Mouse (Mus musculus): ENCODE measurements around the gene Ofd1. TPM values are rescaled to one million over a fixed set of nuclear protein-coding genes. Genes with fewer than 3 reads are reported as not detected.

Gene Ofd1
- total RNA-seq (2017), result 13.1 and 15.8 TPM in 2 replicates

DNA sequence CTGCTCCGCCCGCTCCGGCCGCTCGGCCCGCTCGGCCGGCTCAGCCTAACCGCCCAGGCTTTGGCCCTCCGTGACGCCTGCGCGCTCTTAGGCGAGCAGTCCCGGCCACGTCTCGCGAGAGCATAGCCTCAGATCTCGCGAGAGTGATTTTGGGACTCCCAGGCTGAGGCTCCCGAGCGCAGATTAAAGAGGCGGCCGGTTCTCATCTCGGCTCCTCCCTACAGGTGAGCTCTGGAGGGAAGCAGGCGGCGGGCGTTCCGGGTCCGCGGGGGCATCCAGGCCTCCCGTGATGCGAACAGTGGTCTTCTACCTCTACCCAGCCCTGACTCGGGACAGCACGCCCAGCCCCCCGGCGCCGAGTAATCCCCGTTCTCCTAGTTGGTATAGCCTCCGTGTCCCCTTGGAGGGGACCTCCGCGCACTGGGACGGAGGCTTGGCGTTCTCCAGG lies at the start of gene Ofd1:
Ofd1 (minus strand) TSS at position 89 of the 448 bp plus-strand sequence.
- ATAC-seq (replicated peaks; ENCODE audit: low read depth, poor library complexity, severe bottlenecking), result peak; percentile 86

DNA sequence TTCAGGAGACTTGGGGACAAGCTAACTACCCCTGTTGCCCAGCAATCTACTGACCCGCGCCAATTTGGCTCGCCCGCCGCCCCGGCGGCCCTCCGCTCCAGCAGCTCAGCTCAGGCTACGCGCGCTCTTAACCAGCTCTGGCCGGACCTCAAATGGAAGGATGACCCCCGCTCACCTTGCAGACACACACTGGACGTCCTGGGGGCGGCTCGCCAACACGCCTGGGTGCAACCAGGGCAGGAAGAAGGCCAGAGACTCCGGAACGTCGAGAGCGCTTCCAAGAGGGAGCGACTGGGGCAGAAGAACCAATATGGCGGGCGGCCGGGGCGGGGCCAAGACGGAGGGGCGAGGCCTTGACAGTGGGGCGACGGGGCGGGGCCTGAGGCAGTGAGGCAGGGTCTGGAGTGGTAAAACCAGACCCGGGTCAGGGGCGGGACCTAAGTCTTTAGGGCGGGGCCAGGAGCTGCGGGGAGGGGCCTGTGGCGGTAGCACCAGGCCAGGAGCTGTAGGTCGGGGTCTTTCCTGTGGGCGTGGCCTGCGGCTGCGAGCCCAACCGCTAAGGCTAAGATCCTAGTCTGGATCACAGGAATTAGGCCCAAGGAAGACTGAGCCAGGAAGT lies 39.0 kb upstream of the Ofd1 start, which contains the start of gene Rab9:
Rab9 (minus strand) TSS at position 503 of the 619 bp plus-strand sequence.
- peak; percentile 98 for ATAC-seq (replicated peaks; ENCODE audit: low read depth, poor library complexity, severe bottlenecking)

DNA sequence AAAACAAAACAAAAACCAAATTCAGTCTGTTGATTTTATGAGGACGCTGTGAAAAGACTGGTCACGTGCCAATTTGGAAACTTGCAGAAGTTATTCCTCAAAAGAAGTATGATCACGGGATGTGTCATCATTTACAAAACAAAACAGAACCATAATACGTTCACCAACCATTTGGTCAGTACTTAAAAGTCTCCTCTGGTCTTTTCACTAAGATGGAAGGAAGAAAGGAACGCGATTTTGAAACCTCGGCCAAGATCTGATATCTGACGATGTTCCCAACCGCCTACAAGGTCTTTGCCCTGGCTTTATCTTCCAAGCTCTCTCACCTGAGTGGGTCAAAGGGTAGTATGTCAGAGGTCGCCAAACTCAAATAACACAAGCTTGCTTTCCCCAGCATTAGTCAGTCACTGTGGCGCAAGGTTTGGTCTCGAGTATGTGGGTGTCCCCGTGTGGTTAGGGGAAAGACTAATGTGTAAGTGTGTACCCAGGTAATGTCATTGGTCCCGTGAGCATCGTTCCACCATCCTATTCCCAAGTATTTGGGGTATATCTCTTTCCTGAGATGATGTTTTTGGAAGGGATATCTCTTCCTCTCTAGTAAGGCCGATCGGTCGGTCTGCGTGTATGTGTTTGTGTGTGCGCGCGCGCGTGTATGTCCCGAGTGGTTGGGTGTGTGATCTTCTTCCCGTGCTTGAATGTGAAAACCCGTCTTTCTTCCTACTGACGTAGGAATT lies 38.3 kb upstream of the Ofd1 start:
- peak; percentile 19 for ATAC-seq (replicated peaks; ENCODE audit: low read depth, poor library complexity, severe bottlenecking)

DNA sequence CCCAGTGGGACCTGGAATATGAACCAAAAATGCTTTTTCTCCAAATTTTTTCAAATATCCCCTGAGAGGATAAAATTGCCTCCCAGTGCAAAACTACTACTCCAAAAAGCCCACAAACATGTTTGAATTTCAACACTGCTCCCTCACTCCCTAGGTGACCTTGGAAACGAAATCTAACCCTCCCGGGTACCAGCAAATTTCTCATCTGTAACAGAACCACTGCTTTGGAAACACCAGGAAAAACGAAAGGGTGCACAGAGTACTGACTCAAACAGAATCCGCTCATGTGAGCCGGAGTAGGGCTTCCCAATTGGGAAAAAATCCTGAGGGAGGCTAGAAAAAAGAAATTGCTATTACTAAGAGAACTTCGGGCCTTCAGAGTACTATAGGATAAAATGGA lies 36.9 kb upstream of the Ofd1 start:
- ATAC-seq (replicated peaks; ENCODE audit: low read depth, poor library complexity, severe bottlenecking), result no peak

DNA sequence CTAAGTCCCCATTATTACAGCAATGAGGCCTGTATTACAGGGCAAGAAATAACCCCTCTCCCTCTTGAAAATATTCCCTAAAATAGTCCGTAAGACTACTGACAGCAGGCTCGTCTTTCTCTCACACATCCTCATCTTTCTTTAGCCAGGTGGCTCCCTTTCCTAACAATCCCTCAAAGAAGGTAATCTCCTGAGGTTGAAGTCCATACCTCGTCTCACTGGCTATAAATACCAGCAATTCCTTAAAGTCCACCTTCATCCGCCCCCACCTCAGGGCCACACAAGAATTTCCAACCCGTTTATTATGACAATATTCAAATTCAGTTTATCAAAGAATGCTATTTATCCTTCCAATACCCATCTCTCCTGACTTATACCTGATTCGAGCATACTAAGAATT lies 32.1 kb upstream of the Ofd1 start:
- ATAC-seq (replicated peaks; ENCODE audit: low read depth, poor library complexity, severe bottlenecking), result no peak

DNA sequence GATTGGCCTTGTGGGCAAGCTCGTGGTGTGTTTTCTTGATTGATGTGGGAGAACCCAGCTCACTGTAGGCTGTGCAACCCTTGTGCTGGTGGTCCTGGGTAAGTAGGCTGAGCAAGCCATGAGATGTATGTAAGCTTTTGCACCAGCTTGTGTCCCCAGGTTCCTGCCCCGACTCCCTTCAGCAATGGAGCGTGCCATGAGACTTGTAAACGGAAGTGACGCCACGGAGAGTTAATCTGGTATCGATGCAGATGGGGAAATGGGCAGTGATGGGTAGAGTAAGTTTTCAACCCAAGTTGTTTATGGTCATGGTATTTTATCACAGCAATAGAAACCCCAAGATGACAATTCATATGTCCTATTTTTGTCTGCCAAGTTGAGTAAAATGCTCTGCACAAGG lies 27.8 kb upstream of the Ofd1 start:
- 0 out of 2 replicates have a peak, but pooled peaks have one; percentile 15 for ATAC-seq (replicated peaks; ENCODE audit: low read depth, poor library complexity, severe bottlenecking)

DNA sequence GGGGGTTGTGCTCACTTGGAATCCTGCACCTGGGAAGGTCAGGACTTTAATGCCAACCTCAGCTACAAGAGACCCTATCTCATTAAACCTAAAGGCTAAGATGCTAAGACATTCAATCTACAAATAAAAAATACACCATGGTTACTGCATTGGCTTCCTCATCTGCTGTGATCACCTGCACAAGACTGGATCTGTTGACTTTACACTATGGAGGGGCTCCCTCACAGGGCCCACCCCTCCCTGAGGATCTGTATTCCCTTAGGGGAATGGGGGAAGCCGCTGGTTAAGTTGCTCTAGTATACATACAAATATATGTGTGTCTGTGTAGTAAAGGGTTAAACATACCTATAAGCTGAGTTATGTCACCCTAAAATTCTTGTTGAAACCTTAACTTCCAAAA lies 15.0 kb upstream of the Ofd1 start:
- ATAC-seq (replicated peaks; ENCODE audit: low read depth, poor library complexity, severe bottlenecking), result no peak

DNA sequence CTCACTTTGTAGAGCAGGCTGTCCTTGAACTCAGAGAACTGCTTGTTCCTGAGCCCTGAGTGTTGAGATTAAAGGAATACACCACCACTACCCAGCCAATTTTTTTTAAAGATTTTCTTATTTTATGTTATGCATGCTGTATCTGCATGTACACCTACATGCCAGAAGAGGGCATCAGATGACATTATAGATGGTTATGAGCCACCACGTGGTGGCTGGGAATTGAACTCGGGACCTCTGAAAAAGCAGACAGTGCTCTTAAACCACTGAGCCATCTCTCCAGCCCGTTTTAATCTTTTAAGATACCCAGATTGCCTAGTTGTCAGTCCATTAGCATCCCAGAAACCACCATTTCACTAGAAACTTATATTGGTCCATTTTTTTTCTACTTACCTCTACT lies 13.8 kb upstream of the Ofd1 start:
- no peak for ATAC-seq (replicated peaks; ENCODE audit: low read depth, poor library complexity, severe bottlenecking)

DNA sequence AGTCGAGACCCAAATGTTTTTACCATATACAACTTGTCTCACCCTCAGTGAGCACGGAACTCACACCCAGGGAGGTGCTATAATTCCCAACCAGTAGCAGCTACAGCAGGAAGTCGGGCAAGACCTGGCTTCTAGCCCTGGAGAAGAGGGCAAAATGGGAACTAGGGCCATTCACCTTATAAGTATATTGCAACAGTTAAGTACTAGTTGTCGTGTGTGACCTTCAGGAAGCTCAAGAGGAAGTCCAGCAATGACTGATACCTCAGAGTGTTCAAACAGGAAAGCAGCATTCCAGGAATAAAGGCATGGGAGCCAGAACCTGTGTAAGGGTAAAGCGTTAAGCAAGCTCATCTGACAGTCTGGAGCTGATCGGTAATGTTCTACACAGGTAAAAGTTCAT lies 13.0 kb upstream of the Ofd1 start:
- ATAC-seq (replicated peaks; ENCODE audit: low read depth, poor library complexity, severe bottlenecking), result no peak

DNA sequence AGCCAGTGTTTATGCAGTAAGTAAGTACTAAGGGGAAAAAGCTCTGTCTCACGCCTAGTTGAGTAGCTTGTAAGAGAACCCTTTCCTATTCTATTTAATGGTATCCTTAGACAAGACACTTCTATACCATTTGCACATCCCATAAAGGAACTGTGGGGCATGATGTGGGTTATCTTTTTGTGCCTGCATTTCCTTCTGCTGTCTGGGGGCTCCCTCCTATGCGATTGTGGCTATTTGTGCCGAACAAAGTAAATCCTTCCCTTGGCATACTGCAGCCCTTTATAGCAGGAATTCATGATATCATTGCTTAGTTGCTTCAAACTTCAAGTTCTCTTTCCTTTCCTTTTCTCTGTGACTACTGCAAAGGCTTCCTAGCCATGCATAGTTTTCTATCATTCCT lies 4.0 kb upstream of the Ofd1 start:
- peak; percentile 52 for ATAC-seq (replicated peaks; ENCODE audit: low read depth, poor library complexity, severe bottlenecking)

DNA sequence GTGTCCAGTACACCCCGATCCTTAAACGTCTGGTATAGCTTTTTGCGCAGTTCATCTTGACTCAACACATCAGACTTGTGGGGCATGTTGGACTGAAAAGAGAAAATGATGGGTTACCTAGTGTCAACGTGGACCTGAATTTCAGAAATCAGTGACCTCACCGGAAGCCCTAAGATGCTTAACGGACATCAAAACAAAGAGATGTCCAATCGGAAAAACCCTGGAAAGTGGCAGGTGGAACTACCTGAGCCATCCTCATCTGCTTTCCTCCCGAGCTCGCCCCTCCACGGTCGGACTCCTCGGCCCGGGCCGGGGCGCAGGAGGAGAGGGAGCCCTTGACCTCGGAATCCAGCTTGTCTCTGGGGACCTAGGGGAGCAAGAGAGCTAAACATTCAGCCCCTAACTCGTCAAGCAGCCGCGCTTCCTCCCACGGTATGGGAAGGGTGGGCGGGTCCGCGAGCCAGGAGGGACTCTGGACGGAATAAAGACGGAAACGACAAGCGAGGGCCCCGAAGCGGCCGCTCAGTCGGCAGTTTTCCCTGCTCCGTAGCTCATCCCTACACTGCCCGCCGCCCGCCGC lies 378 bp downstream of the Ofd1 start, which contains the start of gene Trappc2:
Trappc2 (plus strand) TSS at position 539 of the 580 bp plus-strand sequence.
- ATAC-seq (replicated peaks; ENCODE audit: low read depth, poor library complexity, severe bottlenecking), result peak; percentile 27

DNA sequence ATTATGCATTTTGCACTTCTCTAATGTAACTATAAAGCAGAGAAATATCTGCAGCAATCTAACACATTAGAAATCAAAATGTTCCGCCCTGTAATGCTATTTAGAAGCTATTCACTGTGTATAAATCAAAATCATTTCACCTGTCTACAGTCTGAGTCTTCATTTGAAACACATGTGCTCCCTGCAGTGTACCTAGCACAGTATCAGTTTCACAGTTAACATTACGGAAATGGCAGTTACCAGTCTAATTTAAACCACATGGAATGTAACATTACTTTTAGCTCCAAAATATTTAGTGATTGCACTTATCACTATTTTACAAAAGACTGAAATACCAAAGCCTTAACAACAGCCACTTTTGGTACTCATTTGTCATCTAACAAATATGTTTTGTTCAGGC lies 5.7 kb downstream of the Ofd1 start:
- no peak for ATAC-seq (replicated peaks; ENCODE audit: low read depth, poor library complexity, severe bottlenecking)

DNA sequence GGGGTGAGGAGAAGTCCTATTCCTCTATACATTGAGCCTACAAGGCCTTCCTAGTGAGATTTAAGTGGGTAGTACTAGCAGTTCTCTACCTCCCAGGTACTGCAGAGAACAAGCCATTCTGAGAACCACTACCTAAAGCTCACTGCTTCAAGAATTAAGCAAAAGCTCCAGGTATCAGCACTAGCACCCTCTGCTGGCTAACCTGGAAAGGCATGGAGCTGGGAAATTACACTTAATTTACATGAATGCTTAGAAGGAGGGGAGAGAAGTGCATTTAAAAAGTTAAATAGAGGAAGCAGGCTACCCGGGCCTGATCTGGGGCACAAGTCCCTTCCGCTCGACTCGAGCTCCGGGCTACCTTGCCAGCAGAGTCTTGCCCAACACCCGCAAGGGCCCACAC lies 24.3 kb downstream of the Ofd1 start:
- ATAC-seq (replicated peaks; ENCODE audit: low read depth, poor library complexity, severe bottlenecking), result peak; percentile 86

DNA sequence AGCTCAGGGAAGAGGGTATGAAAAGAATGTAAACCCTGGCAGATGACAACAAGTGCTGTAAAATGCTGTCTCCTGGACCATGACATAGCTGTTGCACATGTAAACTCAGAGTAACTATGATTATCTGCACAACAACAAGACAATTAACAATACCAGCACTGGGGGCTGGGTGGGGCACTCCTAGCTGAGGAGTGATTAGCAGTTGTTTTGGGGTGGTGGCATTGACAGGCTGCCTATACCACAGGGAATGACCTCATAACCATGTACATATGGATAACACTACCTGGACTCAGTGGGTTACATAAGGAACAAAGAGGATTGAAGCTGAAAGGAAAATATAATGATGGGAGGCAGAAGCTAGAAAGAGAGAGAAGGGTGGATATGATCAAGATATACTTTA lies 32.6 kb downstream of the Ofd1 start:
- ATAC-seq (replicated peaks; ENCODE audit: low read depth, poor library complexity, severe bottlenecking), result no peak

DNA sequence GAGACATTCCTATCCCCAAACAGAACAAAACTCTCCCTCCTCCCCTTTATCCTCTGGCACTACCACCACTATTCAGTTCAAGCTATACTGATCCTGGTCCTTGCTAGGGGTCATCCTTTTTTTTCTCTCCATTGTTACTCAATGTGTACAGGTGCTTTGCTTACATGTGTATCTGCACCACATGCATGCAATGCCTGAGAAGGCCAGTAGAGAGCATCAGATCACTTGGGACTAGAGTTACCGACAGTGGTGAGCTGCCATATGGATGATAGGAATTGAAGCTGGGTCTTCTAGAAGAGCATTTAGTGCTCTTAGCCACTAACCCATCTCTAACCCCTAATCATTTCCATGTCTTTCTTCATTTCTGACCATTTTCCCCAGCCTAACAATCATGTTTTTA lies 46.8 kb downstream of the Ofd1 start:
- ATAC-seq (replicated peaks; ENCODE audit: low read depth, poor library complexity, severe bottlenecking), result no peak

DNA sequence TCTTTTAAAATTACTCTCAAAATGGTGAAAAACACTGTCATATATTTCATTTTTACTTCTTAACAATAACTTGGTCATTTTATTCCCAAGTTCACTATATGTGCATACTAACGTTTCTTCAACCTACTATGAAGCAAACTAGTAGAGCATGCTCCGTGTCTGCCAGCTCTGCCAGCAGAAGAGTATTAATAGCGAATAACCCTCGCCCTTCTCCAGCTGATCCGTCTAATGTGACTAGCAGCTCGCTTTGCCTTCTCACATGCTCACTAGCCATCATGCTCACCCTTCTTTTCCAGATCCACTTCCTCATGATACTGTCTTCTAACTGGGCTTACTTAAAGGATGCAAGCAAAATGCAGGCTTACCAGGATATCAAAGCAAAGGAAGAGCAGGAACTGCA lies 53.8 kb downstream of the Ofd1 start:
- ATAC-seq (replicated peaks; ENCODE audit: low read depth, poor library complexity, severe bottlenecking), result no peak

DNA sequence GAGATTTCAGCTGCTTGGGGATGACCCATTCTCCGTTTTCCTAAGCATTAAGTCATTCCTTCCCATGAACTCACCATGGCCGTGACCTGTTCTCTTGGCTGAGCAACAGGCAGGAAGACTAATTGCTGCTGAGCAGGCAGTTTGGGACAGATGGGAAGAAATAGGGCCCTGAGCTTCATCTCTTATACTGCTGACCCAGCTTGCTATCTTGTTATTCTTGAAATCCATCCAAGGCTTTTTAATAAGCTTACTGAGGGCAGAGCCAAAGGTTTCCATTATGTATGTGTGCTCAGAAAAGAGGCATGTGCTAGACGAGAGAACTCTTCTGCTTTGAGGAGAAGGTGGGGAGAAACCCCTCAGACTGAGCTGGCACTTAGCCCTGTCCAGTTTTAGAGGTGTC lies 55.6 kb downstream of the Ofd1 start:
- no peak for ATAC-seq (replicated peaks; ENCODE audit: low read depth, poor library complexity, severe bottlenecking)

DNA sequence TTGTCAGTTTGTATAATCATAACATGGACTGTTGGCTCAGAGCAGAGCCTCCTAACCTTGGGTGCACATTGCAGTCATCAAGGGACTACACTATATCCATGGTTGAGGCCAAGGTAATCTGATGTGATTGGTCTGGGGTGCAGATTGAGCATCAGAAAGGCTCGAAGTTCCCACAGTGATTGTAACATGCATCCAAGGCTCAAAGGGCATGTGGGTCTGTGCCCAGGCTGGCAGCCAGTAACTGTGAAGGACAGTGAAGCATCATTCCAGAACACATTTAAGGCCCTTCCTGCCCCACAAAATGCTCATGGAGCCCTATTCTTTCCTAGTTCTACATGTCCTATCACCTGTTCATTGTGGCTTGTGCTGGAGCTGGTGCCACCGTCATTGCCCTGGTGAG lies 56.9 kb downstream of the Ofd1 start:
- no peak for ATAC-seq (replicated peaks; ENCODE audit: low read depth, poor library complexity, severe bottlenecking)

DNA sequence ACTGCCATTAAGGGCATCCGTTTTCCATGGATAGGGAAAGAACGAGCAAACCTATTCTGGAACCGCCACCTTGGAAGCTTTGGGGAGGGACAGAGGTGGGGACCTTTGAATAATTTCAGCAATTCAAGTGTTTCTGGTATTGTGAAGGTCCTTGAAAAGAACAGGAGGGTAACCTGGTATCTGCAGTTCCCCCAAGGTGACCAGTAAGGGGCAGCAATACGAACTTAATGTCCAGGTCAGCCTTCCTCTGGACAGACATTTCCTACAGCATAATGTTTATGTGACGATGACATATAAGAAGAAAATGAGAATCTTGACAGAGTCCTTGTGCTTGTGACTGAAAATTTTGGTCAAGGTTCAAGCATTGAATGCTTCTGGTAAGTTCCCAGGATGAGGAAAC lies 61.9 kb downstream of the Ofd1 start:
- no peak for ATAC-seq (replicated peaks; ENCODE audit: low read depth, poor library complexity, severe bottlenecking)

DNA sequence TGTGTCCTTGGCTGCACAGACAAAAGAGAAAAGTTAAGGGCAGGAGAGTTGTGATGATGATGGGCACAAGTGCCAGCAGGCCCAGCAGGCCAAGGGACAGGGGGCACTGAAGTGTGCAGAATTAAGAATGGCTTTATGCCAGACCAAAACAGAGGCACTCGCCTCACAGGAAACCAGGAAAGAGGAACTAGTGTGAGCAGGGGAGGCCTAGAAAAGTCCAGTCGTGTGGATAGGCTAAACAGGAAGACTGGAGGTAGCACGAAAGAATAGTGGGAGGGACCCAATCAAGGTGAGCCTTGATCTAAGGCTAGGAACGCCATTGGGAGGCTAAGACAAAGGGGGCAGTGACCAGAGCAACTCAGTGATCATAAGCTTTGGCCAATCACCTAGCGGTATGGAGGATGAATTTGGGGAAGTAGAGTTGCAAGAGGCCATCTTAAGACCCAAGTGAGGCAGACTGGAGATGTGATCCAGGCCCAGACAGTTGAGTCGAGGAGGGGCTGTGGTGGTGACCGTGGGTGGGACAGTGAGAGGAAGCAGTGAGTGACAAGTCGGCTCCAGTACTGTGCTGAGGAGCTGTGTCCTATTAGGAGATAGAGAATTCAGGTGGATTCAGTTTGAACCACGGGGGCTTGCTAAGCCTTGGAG lies 63.7 kb downstream of the Ofd1 start:
- peak; percentile 95 for ATAC-seq (replicated peaks; ENCODE audit: low read depth, poor library complexity, severe bottlenecking)

All from common myeloid progenitor, adult 5-6 weeks (primary cell).